Mouse (Mus musculus) CD4-positive naive resting alpha-beta T cell, adult 76 days (primary cell): Measurements from ENCODE around the gene Palm. TPM values are rescaled to one million over a fixed set of nuclear protein-coding genes. Genes with fewer than 3 reads are reported as not detected.

Source experiments
- total RNA-seq: library from RNA; stranded (reverse); gene quantifications from one replicate; pipeline ENCODE4 v1.2.4, GENCODE M21; 2023

Palm gene
- total RNA-seq = 2.8 TPM

DNA sequence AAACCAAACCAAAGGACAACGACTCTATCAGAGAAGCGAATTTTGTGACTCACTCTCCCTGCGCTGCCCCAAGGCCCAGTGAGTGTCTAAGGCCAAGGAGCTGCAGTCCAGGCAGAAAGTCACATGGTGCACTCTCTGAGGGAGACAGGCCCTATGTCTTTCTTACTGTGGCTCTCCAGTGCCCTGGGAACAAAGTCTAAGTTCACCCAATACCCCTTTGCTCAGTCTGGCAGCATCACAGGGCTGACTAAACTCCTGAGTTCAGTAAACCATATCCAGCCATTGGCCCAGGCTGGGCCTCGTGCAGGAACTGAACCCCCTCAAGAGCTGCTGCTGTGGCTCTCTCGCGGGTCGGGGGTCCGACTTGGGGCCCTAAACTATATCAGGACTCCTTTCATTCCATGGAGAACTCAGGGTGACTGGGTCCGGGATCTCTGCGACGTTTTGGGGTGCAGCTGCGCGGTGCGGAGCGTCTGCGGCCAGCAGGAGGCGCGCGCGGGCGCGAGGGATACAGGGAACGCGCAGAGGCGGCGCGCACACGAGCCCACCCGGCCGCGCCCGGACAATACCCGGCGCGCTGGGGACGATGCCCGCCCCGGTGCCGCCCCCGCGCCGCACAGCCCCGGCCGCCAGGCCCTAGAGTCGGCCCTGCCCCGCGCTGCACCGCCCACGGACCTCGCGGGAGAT is at the start of gene Palm:
Palm (plus strand) TSS at position 522 of the 687 bp plus-strand sequence.

GRCm38 (mm10) chr10:79745898-79746773 is 47.2 kb upstream of the Palm start, which contains the start of gene Polrmt:
Gene Polrmt (minus strand): TSS chr10:79746581.

DNA sequence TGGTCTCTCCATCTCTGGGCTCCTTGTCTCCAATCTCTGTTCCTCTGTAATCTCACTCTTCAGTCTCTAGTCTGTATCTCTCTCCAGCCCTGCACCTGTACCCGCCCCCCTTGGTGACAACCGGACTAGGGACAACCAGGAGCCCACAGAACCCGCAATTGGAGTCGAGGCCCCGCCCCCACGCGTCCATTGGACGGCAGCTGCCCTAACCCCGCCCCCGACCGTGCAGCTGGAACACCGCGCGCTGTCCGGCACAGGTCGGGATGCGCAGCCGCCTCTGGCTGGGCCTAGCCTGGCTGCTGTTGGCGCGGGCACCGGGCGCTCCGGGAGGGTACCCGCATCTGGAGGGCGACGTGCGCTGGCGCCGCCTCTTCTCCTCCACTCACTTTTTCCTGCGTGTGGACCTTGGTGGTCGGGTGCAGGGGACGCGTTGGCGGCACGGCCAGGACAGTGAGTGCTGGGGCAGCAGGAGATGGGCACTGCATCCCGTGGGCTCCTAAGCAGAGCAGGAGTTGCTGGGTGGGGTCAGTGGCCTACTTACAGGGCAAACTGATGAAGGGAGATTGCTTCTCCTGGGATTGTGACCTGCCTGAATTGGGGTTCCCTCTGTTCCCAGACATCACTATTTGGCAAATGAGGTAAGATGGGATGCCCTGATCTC is 38.4 kb upstream of the Palm start, which contains the start of gene Fgf22:
Fgf22 (plus strand) TSS at position 221 of the 661 bp plus-strand sequence.

DNA sequence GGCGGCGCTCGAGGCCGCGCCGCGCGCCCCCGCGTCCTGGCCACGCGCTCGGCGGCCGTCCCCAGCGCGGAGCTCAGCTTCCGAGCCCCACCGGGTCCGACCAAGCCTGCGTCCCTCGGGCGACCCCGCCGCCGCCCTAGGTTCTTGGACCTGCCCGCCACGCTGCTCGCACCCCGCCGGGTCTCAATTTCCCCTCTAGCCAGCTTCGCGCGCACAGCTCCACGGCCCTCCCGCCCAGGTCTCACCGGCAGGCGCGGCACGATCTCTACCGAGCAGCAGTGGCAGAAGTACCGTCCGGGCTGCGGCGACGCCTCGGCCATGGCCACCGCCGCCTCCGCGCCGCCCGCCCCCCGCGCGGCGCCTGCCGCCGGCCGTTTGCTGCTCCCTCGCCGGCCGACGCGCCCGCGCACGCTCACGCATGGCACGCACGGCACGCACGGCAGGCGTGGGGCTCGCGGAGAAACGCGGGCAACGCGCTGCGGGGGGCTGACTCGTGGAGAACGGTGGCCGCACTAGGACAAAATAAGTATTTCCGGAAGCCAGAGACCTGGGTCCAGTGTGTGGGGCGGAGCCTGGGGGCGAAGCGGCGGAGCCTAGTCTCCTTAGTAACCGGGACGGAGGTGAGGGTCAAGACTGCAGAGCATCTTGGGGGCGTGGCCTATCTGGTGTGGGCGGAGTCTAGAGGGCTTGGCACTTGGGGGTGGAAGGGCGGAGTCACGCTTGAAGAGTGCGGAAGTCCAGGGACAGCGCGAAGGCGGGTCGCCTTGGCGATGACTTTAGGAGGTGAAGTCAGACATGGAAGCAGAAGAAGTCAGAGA is 26.7 kb upstream of the Palm start, which contains the start of gene Rnf126:
Rnf126 (minus strand) TSS at position 445 of the 818 bp plus-strand sequence.

GRCm38 (mm10) chr10:79777103-79777531 is 16.3 kb upstream of the Palm start, which contains the start of gene Fstl3:
Gene Fstl3 (plus strand): TSS chr10:79777272.

GRCm38 (mm10) chr10:79790861-79791260 is 2.5 kb upstream of the Palm start, which contains the start of gene Prss57:
Gene Prss57 (minus strand): TSS chr10:79790961.

GRCm38 (mm10) chr10:79820782-79821181 is 27.4 kb downstream of the Palm start, which contains the start of gene Misp:
Gene Misp (plus strand): TSS chr10:79820989.

GRCm38 (mm10) chr10:79853860-79854795 is 60.8 kb downstream of the Palm start, which contains the start of gene Ptbp1:
Gene Ptbp1 (plus strand): TSS chr10:79854427.

Other genes with a start within 250 kb of the Palm start
- gene Mier2, start 238.4 kb upstream of the Palm start, total RNA-seq = 57.4 TPM
- gene Theg, start 206.2 kb upstream of the Palm start, total RNA-seq = not detected
- not detected for gene C2cd4c, start 179.5 kb upstream of the Palm start, total RNA-seq
- not detected for gene Shc2, start 155.7 kb upstream of the Palm start, total RNA-seq
- not detected for gene Odf3l2, start 147.8 kb upstream of the Palm start, total RNA-seq
- gene Madcam1, start 129.0 kb upstream of the Palm start, total RNA-seq = not detected
- 18.3 TPM for gene Tpgs1, start 124.2 kb upstream of the Palm start, total RNA-seq
- 81.6 TPM for gene Cdc34, start 111.4 kb upstream of the Palm start, total RNA-seq
- gene Gzmm, start 104.6 kb upstream of the Palm start, total RNA-seq = 2.1 TPM
- gene Bsg, start 89.1 kb upstream of the Palm start, total RNA-seq = 88.4 TPM
- not detected for gene Hcn2, start 76.9 kb upstream of the Palm start, total RNA-seq
- gene Polrmt, start 47.0 kb upstream of the Palm start, total RNA-seq = 48.0 TPM
- not detected for gene Fgf22, start 38.5 kb upstream of the Palm start, total RNA-seq
- 58.0 TPM for gene Rnf126, start 26.6 kb upstream of the Palm start, total RNA-seq
- not detected for gene Fstl3, start 16.3 kb upstream of the Palm start, total RNA-seq
- not detected for gene Prss57, start 2.6 kb upstream of the Palm start, total RNA-seq
- not detected for gene Misp, start 27.4 kb downstream of the Palm start, total RNA-seq
- gene Ptbp1, start 60.9 kb downstream of the Palm start, total RNA-seq = 788 TPM
- not detected for gene Prtn3, start 80.9 kb downstream of the Palm start, total RNA-seq
- 2.3 TPM for gene Plppr3, start 81.1 kb downstream of the Palm start, total RNA-seq
- not detected for gene Elane, start 92.7 kb downstream of the Palm start, total RNA-seq
- not detected for gene Cfd, start 97.3 kb downstream of the Palm start, total RNA-seq
- gene Med16, start 115.4 kb downstream of the Palm start, total RNA-seq = 74.1 TPM
- not detected for gene Gm26602, start 117.3 kb downstream of the Palm start, total RNA-seq
- gene Kiss1r, start 123.4 kb downstream of the Palm start, total RNA-seq = 0.47 TPM
- 96.5 TPM for gene R3hdm4, start 127.6 kb downstream of the Palm start, total RNA-seq
- 7.9 TPM for gene Arid3a, start 133.5 kb downstream of the Palm start, total RNA-seq
- 61.8 TPM for gene Wdr18, start 166.6 kb downstream of the Palm start, total RNA-seq
- gene Grin3b, start 177.1 kb downstream of the Palm start, total RNA-seq = 0.18 TPM
- 154 TPM for gene Tmem259, start 190.8 kb downstream of the Palm start, total RNA-seq
- gene Cnn2, start 195.0 kb downstream of the Palm start, total RNA-seq = 387 TPM
- 68.3 TPM for gene Abca7, start 202.9 kb downstream of the Palm start, total RNA-seq
- 890 TPM for gene Arhgap45, start 223.1 kb downstream of the Palm start, total RNA-seq
- 50.1 TPM for gene Polr2e, start 246.2 kb downstream of the Palm start, total RNA-seq